Mouse (Mus musculus) layer of hippocampus, adult 2 months (tissue): ENCODE data around the gene Abhd12b. TPM values are rescaled to one million over a fixed set of nuclear protein-coding genes. Genes with fewer than 3 reads are reported as not detected.
A peak's percentile ranks its signal among the peaks of the same experiment; 100 is the strongest.

Experiments
- DNase-seq, 2 experiments: peaks; one replicate each; pipeline ENCODE4 v3.0.0; 2022; ENCODE audit warnings: low spot score in 2 of 2
- H3K27ac ChIP-seq: fragments of 200-600 bp; 2 replicates; pipeline ENCODE4 v1.8.1; 2022
- H3K4me3 ChIP-seq: fragments of 200-600 bp; 2 replicates; pipeline ENCODE4 v1.8.1; 2022; ENCODE audit warnings: mild to moderate bottlenecking
- CTCF ChIP-seq: fragments of 200-600 bp; conservative IDR thresholded peaks from 2 replicates; pipeline ENCODE4 v1.8.1; 2022; ENCODE audit warnings: antibody characterized with exemption, mild to moderate bottlenecking, moderate library complexity
- long read RNA-seq, 2 experiments: library from polyadenylated mRNA; stranded (forward); transcript quantifications; one replicate each; pipeline ENCODE4 v2.0.0; 2021; ENCODE audit warnings: borderline mapping rate in 2 of 2
- total RNA-seq, 2 experiments: library from RNA; stranded (reverse); gene quantifications; 2 replicates each; pipeline ENCODE4 v1.2.3; 2021

The Abhd12b gene
- not detected for total RNA-seq
- long read RNA-seq, experiment 1, result 0 reads
- long read RNA-seq, experiment 2, partial matches to known transcripts, result 0 of 1 reads
- long read RNA-seq, experiment 2, other reads (novel, unspliced or antisense), result 1 of 1 reads

- no peak within 1 kb of the TSS for H3K27ac ChIP-seq
- no peak within 1 kb of the TSS for H3K4me3 ChIP-seq
- TF ChIP-seq CTCF, result no peak
- DNase-seq, result no peak
Observed at GRCm38 (mm10) chr12:70153842-70154241, at the start of gene Abhd12b. TSS of gene Abhd12b (plus strand) at chr12:70154142.

GRCm38 (mm10) chr12:70104199-70104598 lies 49.7 kb upstream of the Abhd12b start:
- no peak for TF ChIP-seq CTCF
- no peak for DNase-seq
- no peak overlapping the region for H3K4me3 ChIP-seq
- H3K27ac ChIP-seq, result no peak overlapping the region; the same call in 1 of the 2 replicates

GRCm38 (mm10) chr12:70104776-70105420 lies 49.0 kb upstream of the Abhd12b start:
- no peak for DNase-seq
- Histone ChIP-seq H3K4me3 (no peak overlapping the region), H3K27ac (no peak overlapping the region)
- TF ChIP-seq CTCF, result no peak

- TF ChIP-seq CTCF, result no peak
- peak in 1 of 2 experiments; percentile 32 for DNase-seq
- peak overlapping the region; percentile 18; the same call in 1 of the 2 replicates for H3K4me3 ChIP-seq
- peak overlapping the region; percentile 60 for H3K27ac ChIP-seq
Observed at GRCm38 (mm10) chr12:70105885-70106284, 48.1 kb upstream of the Abhd12b start.

- peak overlapping the region; percentile 60 for H3K27ac ChIP-seq
- no peak for TF ChIP-seq CTCF
- DNase-seq, result no peak
- H3K4me3 ChIP-seq, result peak overlapping the region; percentile 4; the same call in 1 of the 2 replicates
Observed at GRCm38 (mm10) chr12:70106508-70106907, 47.4 kb upstream of the Abhd12b start.

GRCm38 (mm10) chr12:70108104-70108503 lies 45.8 kb upstream of the Abhd12b start:
- TF ChIP-seq CTCF, result no peak
- Histone ChIP-seq H3K27ac (peak overlapping the region; percentile 23; the same call in 1 of the 2 replicates), H3K4me3 (no peak overlapping the region; the same call in none of the 2 replicates)
- no peak for DNase-seq

GRCm38 (mm10) chr12:70109921-70110320 lies 44.0 kb upstream of the Abhd12b start:
- no peak for DNase-seq
- Histone ChIP-seq H3K4me3 (peak overlapping the region; percentile 73), H3K27ac (peak overlapping the region; percentile 97)
- TF ChIP-seq CTCF, result no peak

GRCm38 (mm10) chr12:70110375-70111116 lies 43.4 kb upstream of the Abhd12b start:
- no peak for TF ChIP-seq CTCF
- DNase-seq, result peak in 1 of 2 experiments; percentile 41
- Histone ChIP-seq H3K4me3 (peak overlapping the region; percentile 73), H3K27ac (peak overlapping the region; percentile 97)

- Histone ChIP-seq H3K27ac (peak overlapping the region; percentile 97), H3K4me3 (peak overlapping the region; percentile 73)
- DNase-seq, result no peak
- no peak for TF ChIP-seq CTCF
Observed at GRCm38 (mm10) chr12:70111117-70111366, 42.9 kb upstream of the Abhd12b start.

GRCm38 (mm10) chr12:70111367-70112089 lies 42.4 kb upstream of the Abhd12b start:
- peak; percentile 31; the same call in 1 of the 2 replicates for TF ChIP-seq CTCF
- Histone ChIP-seq H3K4me3 (peak overlapping the region; percentile 73), H3K27ac (peak overlapping the region; percentile 97)
- peak; percentile 40 to 57 for DNase-seq

GRCm38 (mm10) chr12:70112090-70112383 lies 41.9 kb upstream of the Abhd12b start:
- Histone ChIP-seq H3K27ac (peak overlapping the region; percentile 97), H3K4me3 (peak overlapping the region; percentile 73)
- no peak for TF ChIP-seq CTCF
- DNase-seq, result no peak

GRCm38 (mm10) chr12:70113351-70113750 lies 40.6 kb upstream of the Abhd12b start, which contains the start of gene Nin:
TSS of gene Nin (minus strand) at chr12:70113717.
- no peak for TF ChIP-seq CTCF
- Histone ChIP-seq H3K4me3 (peak within 1 kb of the TSS; percentile 73), H3K27ac (peak within 1 kb of the TSS; percentile 97)
- no peak for DNase-seq

GRCm38 (mm10) chr12:70117146-70117545 lies 36.8 kb upstream of the Abhd12b start:
- no peak for TF ChIP-seq CTCF
- H3K27ac ChIP-seq, result no peak overlapping the region
- H3K4me3 ChIP-seq, result no peak overlapping the region
- no peak for DNase-seq
